Mouse (Mus musculus) C2C12 (cell line): ENCODE measurements at regions not wholly inside any gene's neighbourhood (a gene's known extent, or its start where the extent isn't known, plus 50 kb on each side); places are given as distances from the start of the nearest gene placed in this dataset.

ENCODE experiments used
- H3K27me3 ChIP-seq: one replicate; pipeline ENCODE4 v1.6.1; 2011; ENCODE audit not compliant: control insufficient read depth, insufficient read depth, insufficient read length
- H3K36me3 ChIP-seq: one replicate; pipeline ENCODE4 v1.6.1; 2011; ENCODE audit not compliant: control insufficient read depth, insufficient read depth
- H3K4me3 ChIP-seq: one replicate; pipeline ENCODE4 v1.5.1; 2011; ENCODE audit warnings: mild to moderate bottlenecking, control low read depth; ENCODE audit not compliant: poor library complexity, insufficient read depth, severe bottlenecking
- H3K79me2 ChIP-seq: one replicate; pipeline ENCODE4 v1.6.1; 2011; ENCODE audit not compliant: control insufficient read depth, insufficient read depth
- H3K79me3 ChIP-seq: one replicate; pipeline ENCODE4 v1.6.1; 2011; ENCODE audit warnings: low read depth, control low read depth
- H3ac ChIP-seq: one replicate; pipeline ENCODE3; 2011; ENCODE audit warnings: low read depth; ENCODE audit not compliant: control insufficient read depth, insufficient read length
- CEBPB ChIP-seq: IDR thresholded peaks from one replicate; pipeline ENCODE4 v1.6.1; 2011; ENCODE audit warnings: low read depth, mild to moderate bottlenecking, control low read depth, moderate library complexity
- CTCF ChIP-seq: IDR thresholded peaks from one replicate; pipeline ENCODE4 v1.5.1; 2011; ENCODE audit not compliant: control insufficient read depth, insufficient read depth, insufficient read length
- FOSL1 ChIP-seq: IDR thresholded peaks from one replicate; pipeline ENCODE4 v1.8.0; 2011; ENCODE audit warnings: mild to moderate bottlenecking, low read length; ENCODE audit not compliant: poor library complexity, insufficient read depth, severe bottlenecking
- MAX ChIP-seq: IDR thresholded peaks from one replicate; pipeline ENCODE4 v1.6.1; 2011; ENCODE audit warnings: mild to moderate bottlenecking, control low read depth
- MYOD1 ChIP-seq: IDR thresholded peaks from one replicate; pipeline ENCODE4 v1.6.1; 2011; ENCODE audit warnings: low read depth; ENCODE audit not compliant: control insufficient read depth, insufficient read length
- MYOG ChIP-seq: IDR thresholded peaks from one replicate; pipeline ENCODE4 v1.6.1; 2011; ENCODE audit not compliant: control insufficient read depth, insufficient read length; ENCODE audit errors: extremely low read depth
- USF1 ChIP-seq: IDR thresholded peaks from one replicate; pipeline ENCODE4 v1.6.1; 2011; ENCODE audit warnings: low read depth, mild to moderate bottlenecking, control low read depth, moderate library complexity

DNA sequence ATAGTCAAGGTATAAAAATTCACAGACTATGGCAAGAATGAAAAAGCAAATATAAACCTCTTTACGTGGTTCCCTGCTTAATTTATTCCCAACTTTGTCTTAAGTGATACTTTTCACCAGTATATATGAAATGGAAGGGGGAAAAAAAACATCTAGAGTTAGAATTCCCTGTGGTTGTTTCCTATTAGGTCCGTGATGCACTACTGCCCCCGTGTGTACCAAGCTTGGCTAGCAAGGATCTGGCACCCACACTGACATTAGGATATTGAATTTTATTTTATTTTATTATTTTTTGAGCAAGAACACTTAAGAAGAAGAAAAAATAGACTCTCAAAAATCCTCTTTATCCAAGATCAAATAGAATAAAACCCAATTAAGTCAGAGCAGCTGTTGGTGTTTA lies 303.9 kb upstream of the Castor2 start:
- Histone ChIP-seq H3K27me3 (no peaks in the 10 kb centered on the region), H3K4me3 (no peak overlapping the region), H3K36me3 (no peaks in the 10 kb centered on the region), H3ac (no peak overlapping the region), H3K79me3 (no peaks in the 10 kb centered on the region), H3K79me2 (no peaks in the 10 kb centered on the region)
- TF ChIP-seq MYOG: no peak
- TF ChIP-seq CEBPB: no peak
- no peak for TF ChIP-seq FOSL1
- no peak for TF ChIP-seq MYOD1
- TF ChIP-seq USF1: no peak
- no peak for TF ChIP-seq MAX
- no peak for TF ChIP-seq CTCF

GRCm38 (mm10) chr5:133790726-133791125 lies 308.8 kb upstream of the Castor2 start:
- TF ChIP-seq MYOG (no peak), CTCF (no peak), MYOD1 (no peak), MAX (no peak), CEBPB (no peak), FOSL1 (no peak)
- Histone ChIP-seq H3K36me3 (no peaks in the 10 kb centered on the region), H3K79me3 (no peaks in the 10 kb centered on the region), H3K79me2 (no peaks in the 10 kb centered on the region), H3ac (no peak overlapping the region), H3K27me3 (no peaks in the 10 kb centered on the region), H3K4me3 (no peak overlapping the region)

- Histone ChIP-seq H3K79me2 (no peaks in the 10 kb centered on the region), H3ac (no peak overlapping the region), H3K79me3 (no peaks in the 10 kb centered on the region), H3K36me3 (no peaks in the 10 kb centered on the region), H3K4me3 (no peak overlapping the region), H3K27me3 (no peaks in the 10 kb centered on the region)
- no peak for TF ChIP-seq MYOD1
- no peak for TF ChIP-seq CEBPB
- no peak for TF ChIP-seq CTCF
- TF ChIP-seq MAX: no peak
- no peak for TF ChIP-seq FOSL1
- TF ChIP-seq MYOG: no peak
- TF ChIP-seq USF1: no peak
Measured at GRCm38 (mm10) chr5:133788006-133788405, 311.5 kb upstream of the Castor2 start.

GRCm38 (mm10) chr5:133787491-133787890 lies 312.0 kb upstream of the Castor2 start:
- Histone ChIP-seq H3K27me3 (no peaks in the 10 kb centered on the region), H3K36me3 (no peaks in the 10 kb centered on the region), H3K4me3 (no peak overlapping the region), H3ac (no peak overlapping the region), H3K79me3 (no peaks in the 10 kb centered on the region), H3K79me2 (no peaks in the 10 kb centered on the region)
- TF ChIP-seq CEBPB: no peak
- no peak for TF ChIP-seq MYOD1
- TF ChIP-seq FOSL1: no peak
- no peak for TF ChIP-seq CTCF
- no peak for TF ChIP-seq MYOG

- no peak overlapping the region for H3ac ChIP-seq
- no peaks in the 10 kb centered on the region for H3K79me2 ChIP-seq
Measured at GRCm38 (mm10) chr5:133776591-133776990, 322.9 kb upstream of the Castor2 start.

GRCm38 (mm10) chr5:133774116-133774515 lies 325.4 kb upstream of the Castor2 start:
- no peaks in the 10 kb centered on the region for H3K27me3 ChIP-seq
- H3K4me3 ChIP-seq: no peak overlapping the region
- H3K79me2 ChIP-seq: no peaks in the 10 kb centered on the region
- no peaks in the 10 kb centered on the region for H3K36me3 ChIP-seq
- H3ac ChIP-seq: no peak overlapping the region
- TF ChIP-seq CEBPB (no peak), MYOD1 (no peak), MYOG (no peak), FOSL1 (no peak), CTCF (no peak)
- no peaks in the 10 kb centered on the region for H3K79me3 ChIP-seq

More at GRCm38 (mm10) chr5:133776591-133776990, 322.9 kb upstream of the Castor2 start:
- no peaks in the 10 kb centered on the region for H3K79me3 ChIP-seq
- H3K27me3 ChIP-seq: no peaks in the 10 kb centered on the region
- H3K4me3 ChIP-seq: no peak overlapping the region
- TF ChIP-seq CEBPB (no peak), FOSL1 (no peak), MYOD1 (no peak), USF1 (no peak), MYOG (no peak), MAX (no peak), CTCF (no peak)
- no peaks in the 10 kb centered on the region for H3K36me3 ChIP-seq
